9 mouse cellular contexts compared by ENCODE assay signal in genomic region chr10:70380041-70380651, GRCm38 (mm10).
DNase-seq lines count a peak whose midpoint lies in the region; ATAC-seq lines count a peak whose summit lies in the region.
"Had no signal": no experiment of that assay in that cellular context is flagged by ENCODE, and none has a peak within 500 bp of the region (broad histone marks: within the 10 kb centered on the region; RNA-seq: fewer than 3 reads in every experiment).

No protein-coding gene starts in this region.

- no peak for ATAC-seq in liver, embryonic 11.5 days (replicated peaks; ENCODE audit: low FRiP score)

- no peaks in the 10 kb centered on the region for H3K9me3 ChIP-seq in liver, embryonic 11.5 days (ENCODE audit: control insufficient read depth, low read length)
- H3K9me3 ChIP-seq: heart, embryonic 13.5 days had no signal

- no peak overlapping the region for H3K4me3 ChIP-seq in liver, embryonic 11.5 days (ENCODE audit: low read depth, low read length)
- H3K4me3 ChIP-seq: heart, embryonic 13.5 days had no signal

- 72% methylated on average over 7 of the region's 7 CpGs for WGBS in liver, embryonic 11.5 days

- intact Hi-C loops in left cerebral cortex, postnatal 10 days (cut with DNase I), result no loop called here

- no peak overlapping the region for H3K9ac ChIP-seq in liver, embryonic 11.5 days (ENCODE audit: low read depth, low read length)
- H3K9ac ChIP-seq: heart, embryonic 13.5 days had no signal

- no peak overlapping the region for H3K4me2 ChIP-seq in liver, embryonic 11.5 days
- H3K4me2 ChIP-seq: heart, embryonic 13.5 days had no signal

- no peak overlapping the region for H3K27ac ChIP-seq in liver, embryonic 11.5 days (ENCODE audit: low read depth, low read length)
- H3K27ac ChIP-seq: heart, embryonic 13.5 days had no signal

- H3K27me3 ChIP-seq in liver, embryonic 11.5 days (replicated peaks; ENCODE audit: control insufficient read depth, insufficient read depth, low read length), result no peaks in the 10 kb centered on the region
- H3K27me3 ChIP-seq: heart, embryonic 13.5 days had no signal

- H3K36me3 ChIP-seq in liver, embryonic 11.5 days (ENCODE audit: control insufficient read depth, insufficient read depth, low read length), result no peaks in the 10 kb centered on the region
- H3K36me3 ChIP-seq: heart, embryonic 13.5 days had no signal

- peak; percentile 31 to 52 for DNase-seq in right cerebral cortex, adult 2 months (ENCODE audit: low spot score in 2 of 2)
- DNase-seq in right cerebral cortex, postnatal 25 days, result no peak
- peak; percentile 21 to 33 for DNase-seq in frontal cortex, postnatal 36 days (ENCODE audit: low spot score in 2 of 2)
- peak; percentile 13 to 20 for DNase-seq in left cerebral cortex, postnatal 10 days (ENCODE audit: extremely low spot score in 1 of 2, low spot score in 2 of 2)
- DNase-seq in thymus, postnatal 36 days, result no peak
- DNase-seq in lung, postnatal 36 days, result no peak
- DNase-seq in lung, adult 18-20 months, result no peak
- DNase-seq in liver, embryonic 11.5 days (ENCODE audit: low spot score), result no peak

- no peaks in the 10 kb centered on the region for H3K4me1 ChIP-seq in liver, embryonic 11.5 days (replicated peaks; ENCODE audit: control insufficient read depth, insufficient read depth, low read length)
- H3K4me1 ChIP-seq: heart, embryonic 13.5 days had no signal

Comparison
In these comparisons a context has a peak if more than half of its experiments do, and no peak if none do; other contexts are left out.
1. DNase-seq: peak in right cerebral cortex, adult 2 months (2 of 2), frontal cortex, postnatal 36 days (2 of 2) and left cerebral cortex, postnatal 10 days (2 of 2); none in right cerebral cortex, postnatal 25 days (single experiment), thymus, postnatal 36 days (0 of 2), lung, postnatal 36 days (single experiment), lung, adult 18-20 months (0 of 2) and liver, embryonic 11.5 days (single experiment).